Mouse (Mus musculus): ENCODE results near the gene Bloc1s3.

GRCm38 (mm10) chr7:19460500-19460899, 47.7 kb downstream of the Bloc1s3 start:
- TF ChIP-seq CTCF (IDR thresholded peaks at IDR 0.05; ENCODE audit: insufficient read depth, low read depth, low read length) (no peak), POLR2A (IDR thresholded peaks at IDR 0.05; ENCODE audit: insufficient read depth, low read depth, low read length) (no peak)
